Mouse (Mus musculus): Measurements from ENCODE around the gene Tstd1.

Gene Tstd1

DNA sequence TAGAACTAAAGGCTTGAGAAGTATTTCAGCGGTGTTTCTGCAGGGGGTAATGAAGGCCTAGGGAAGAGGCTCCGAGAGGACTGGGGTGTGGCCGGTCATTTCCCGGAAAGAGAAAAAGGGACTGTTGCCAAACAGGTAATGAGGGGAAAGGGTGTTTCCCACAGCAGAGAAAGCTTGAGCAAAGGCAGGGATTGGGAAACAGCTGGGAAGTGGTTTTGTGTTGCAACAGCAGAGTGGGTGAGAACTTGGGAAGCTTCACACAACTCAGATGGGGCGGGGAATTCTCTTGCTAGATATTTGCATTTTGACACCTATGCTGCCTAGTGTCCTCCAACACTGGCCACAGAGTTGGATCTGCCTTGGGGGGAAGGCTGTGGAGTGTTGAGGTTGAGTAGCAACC, 34.3 kb downstream of the Tstd1 start:
- WGBS = 70% methylated on average over 5 of the region's 5 CpGs

DNA sequence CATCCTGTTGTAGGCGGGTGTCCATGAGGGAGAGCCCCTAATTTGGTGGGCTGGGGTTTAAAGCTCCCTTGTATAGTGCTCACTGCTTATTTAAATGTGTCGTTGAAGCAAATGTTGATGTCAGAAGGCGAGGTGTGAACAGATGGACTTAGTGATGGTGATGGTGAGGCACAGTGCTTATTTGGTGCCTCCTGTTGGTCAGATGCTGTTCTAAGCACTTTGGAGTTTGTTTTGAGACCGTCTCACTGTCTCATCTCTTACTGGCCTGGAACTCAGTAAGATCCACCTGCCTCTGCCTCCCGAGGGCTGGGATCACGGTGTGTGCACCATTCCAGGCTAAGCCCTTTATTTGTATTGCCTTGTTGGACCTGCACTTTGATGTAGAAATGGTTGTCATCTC, 36.3 kb downstream of the Tstd1 start:
- WGBS = 66% methylated on average over 6 of the region's 6 CpGs

DNA sequence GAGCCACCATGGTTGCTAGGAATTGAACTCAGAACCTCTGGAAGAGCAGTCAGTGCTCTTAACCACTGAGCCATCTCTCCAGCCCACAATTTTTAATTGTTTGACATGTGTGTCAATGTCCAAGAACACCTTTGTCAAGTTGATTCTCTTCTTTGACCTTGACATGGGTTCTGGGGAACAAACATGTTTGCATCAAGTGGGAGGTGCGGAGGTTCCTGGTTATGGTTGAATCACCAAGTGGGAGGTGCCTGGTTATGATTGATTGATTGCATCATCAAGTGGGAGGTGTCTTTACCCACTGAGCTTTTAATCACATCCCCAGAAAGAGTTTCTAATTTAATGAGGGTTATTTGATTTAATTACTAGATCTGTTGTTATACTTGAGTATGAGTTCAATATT, 38.9 kb downstream of the Tstd1 start:
- 98% methylated on average over 1 of the region's 1 CpGs for WGBS

DNA sequence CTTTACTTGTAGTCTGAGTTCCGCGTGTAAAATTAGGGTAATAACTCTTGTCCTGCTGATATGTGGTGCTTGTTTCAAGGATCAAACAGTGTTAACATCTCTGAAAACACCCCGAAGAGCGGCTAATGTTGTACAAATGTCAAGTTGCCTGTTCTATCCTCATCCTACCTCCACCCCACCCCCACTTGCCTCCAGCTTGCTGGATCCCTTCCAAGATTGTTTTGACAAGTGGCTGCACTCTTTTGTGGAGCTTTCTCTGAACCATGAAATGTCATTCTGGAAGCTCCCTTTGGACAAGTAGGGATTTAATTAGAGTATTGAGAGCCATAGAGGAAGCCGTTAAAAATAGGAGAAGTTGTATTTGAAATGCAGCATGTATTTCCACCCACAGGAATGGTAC, 41.1 kb downstream of the Tstd1 start:
- WGBS = 29% methylated on average over 5 of the region's 5 CpGs

DNA sequence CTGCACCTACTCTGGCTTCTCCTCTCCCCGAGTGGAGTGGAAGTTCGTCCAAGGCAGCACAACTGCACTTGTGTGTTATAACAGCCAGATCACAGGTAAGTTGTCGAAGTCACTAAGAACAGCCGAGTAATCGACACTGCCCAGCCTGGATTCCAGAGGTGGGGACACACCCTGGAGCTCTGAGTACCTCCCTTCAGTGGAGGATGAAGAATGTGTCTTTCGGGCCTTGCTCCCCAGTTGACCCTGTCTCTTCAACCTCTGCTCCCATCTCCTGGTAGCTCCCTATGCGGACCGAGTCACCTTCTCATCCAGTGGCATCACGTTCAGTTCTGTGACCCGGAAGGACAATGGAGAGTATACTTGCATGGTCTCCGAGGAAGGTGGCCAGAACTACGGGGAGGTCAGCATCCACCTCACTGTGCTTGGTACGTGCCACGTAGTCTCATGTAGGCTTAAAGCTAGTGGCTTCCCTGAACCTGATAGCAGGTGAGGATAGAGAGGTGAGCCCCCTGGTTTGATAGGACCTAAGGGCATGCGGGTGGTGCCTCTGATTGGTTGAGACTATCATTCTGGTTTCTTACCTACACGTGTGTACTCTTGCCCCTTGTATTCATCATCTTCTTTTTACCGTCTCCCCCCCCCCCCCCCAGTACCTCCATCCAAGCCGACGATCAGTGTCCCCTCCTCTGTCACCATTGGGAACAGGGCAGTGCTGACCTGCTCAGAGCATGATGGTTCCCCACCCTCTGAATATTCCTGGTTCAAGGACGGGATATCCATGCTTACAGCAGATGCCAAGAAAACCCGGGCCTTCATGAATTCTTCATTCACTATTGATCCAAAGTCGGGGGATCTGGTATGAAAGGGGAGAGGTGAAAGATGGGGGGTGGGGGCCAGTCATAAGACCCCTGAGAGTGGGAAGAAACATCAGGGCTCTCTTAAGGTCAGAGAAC, 42.2 kb downstream of the Tstd1 start:
- 92% methylated on average over 22 of the region's 22 CpGs for WGBS

DNA sequence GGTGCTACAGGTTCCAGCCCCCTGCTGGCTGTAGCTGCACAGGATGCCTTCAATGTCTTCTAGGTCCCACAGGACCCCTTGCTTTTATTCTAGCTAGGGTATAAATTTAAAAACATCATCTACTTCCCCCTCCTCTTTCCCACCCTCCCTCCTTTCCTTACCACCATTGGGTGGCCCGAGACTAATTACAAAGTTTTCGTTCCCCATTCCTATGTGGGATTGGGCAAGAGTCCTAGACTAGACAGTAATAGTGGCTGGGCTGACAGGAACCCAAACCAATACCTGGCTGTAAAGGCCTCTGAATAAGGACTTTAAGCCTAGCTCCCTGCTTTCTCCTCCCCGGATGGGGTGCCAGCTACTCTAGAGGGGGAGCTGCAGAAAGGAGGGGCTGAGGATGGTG, 44.5 kb downstream of the Tstd1 start:
- WGBS = 84% methylated on average over 3 of the region's 3 CpGs

DNA sequence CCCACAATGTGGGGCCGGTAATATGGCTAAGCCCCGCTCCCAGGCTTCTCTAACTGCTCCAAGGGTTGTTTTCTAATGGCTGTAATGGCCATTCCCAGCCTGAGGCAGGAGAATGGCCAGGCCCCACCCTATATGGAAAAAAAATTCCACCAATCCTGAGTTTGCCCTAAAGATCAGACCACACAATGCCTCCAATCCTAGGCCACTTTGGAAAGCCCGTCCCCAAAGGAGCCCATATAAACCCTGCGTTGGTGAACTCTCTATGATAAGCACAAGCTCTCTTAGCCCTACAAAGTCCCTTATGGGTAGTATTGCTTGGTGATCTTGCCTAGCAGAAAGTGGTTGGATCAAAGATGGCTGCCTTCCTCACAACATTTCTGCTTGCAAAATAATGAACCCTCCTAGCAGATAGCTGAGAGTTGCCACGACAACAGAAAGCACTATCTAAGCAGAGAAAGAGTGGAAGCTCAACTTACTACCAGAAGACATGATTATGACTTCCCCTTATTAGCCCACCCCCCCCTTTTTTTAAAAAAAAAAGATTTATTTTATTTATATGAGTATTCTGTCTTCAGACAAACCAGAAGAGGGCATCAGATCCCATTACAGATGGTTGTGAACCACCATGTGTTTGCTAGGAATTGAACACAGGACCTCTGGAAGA, 47.2 kb downstream of the Tstd1 start:
- WGBS = 89% methylated on average over 5 of the region's 5 CpGs

DNA sequence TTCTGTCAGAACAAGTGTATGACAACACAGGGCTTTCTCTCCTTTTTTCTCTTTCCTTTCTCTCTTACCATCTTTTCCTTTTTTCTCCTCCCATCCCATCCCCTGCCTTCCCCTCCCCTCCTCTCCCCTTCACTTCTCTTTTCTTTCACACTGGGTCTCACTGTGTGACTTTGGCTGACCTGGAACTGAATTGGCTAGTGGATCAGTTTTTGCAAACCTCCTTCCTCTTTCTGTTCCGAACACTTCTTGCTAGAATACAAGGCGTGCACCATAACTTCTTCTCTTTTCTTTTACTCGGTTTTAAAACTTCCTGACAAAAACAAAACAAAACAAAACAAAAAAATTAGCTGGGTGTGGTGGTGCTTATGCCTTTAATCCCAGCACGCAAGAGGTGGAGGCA, 47.9 kb downstream of the Tstd1 start:
- WGBS = 65% methylated on average over 4 of the region's 4 CpGs

DNA sequence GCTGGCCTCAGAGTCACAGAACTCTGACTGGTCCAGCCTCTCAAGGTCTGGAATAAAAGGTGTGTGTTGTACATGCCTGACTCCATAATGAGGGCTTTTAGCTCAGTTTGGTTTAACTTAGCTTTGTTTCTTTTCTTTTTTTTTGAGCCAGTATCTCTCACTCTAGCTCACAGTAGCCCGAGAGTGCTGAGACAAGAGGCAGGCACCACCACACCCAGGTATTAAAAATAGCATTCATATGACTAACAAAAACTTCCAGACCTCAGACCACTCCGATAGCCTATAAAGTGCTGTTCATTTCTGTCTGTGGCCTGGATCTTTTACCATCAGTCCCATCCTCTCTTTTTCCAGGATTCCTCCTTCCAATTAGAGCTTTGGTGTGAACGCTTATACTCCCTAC, 51.0 kb downstream of the Tstd1 start:
- WGBS = 74% methylated on average over 3 of the region's 3 CpGs
